Mouse (Mus musculus) NIH3T3 (cell line): Measurements from ENCODE around the gene Wiz.

Experiments used
- DNase-seq: peaks from one replicate; pipeline ENCODE4 v3.0.0-alpha.2; 2012; ENCODE audit warnings: low read depth

Wiz gene

DNA sequence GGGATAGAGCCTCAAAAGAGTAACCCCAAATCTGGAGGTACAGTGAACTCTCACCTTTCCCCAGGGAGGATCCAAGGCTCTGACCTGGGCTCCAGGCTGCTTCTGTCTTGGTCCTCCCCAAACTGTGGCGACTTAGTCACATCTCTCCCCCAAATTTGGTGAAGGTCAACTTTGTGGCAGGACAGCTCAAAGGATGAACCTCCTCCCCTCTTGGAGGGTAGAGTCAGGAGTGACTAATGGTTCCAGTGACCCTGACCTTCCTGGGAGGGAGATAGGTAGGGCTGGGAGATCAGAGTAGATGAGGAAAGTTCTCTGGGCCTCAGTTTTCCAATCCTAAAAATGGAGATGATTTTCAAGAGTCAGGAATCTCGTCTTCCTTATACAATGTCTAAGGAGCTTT, 10.5 kb downstream of the Wiz start:
- no peak for DNase-seq

DNA sequence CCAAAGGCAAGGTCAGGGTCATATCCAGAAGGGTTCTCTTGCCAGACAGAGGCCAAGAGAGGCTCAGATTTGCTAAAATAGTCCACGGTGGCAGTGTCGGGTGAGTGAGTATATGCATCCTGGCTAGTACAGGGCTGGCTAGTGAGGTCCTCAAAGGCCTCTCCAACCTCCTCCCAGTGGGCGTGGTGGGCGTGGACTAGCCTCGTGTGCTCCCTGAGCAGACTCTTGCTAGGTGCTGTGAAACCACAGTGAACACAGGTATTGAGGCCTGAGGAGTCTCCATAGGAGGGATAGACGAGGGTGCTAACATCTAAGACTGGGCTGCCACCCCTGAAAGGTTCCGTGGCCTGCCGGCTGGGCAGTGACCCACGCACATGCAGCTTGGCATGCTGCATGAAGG, 12.1 kb downstream of the Wiz start:
- no peak for DNase-seq

DNA sequence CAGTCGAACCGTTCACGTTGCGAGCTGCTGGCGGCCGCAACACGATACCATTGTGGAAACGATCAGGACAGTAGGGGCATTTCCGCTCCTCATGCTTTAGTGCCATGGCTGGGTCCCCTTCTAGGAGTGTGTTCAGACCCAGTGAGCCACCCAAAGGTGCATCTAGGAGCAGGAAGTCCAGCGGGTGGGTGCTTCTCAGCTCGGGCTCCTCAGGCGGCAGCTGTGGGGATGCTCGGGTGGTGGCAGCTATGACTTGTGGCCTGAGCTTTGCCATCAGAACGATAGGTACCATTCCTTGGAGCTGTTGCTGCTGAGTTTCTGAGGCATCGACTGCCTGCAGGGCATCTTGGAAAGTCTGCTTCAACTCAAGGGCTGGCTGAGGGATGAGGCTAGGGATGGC, 12.8 kb downstream of the Wiz start:
- DNase-seq, result no peak

DNA sequence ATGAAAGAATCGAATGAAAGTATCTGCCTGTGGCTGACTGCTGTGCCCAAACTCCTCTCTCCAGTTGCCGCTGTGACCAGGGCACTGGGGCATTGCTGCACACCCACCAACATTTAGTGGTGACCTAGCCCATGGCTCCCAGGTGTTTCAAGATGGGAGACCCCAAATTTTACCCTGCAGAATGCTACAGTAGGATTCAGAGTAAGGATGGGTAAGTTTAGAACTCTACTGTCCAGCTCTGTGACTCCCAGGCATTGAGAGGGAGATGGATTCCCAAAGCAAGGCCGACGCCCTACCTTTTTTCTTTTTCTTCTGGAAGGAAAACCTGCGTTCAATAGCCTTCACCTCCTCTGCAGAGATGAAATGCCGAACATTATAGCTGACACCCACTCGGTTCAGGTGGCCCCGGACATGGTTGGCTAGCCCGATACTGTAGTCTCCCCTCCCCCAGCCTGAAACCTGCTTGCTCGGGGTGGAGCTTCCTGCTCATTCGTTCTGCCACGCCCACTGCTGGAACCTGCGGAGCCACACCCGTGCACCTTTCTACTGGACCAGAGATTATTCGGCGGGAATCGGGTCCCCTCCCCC, 20.2 kb downstream of the Wiz start:
- no peak for DNase-seq

DNA sequence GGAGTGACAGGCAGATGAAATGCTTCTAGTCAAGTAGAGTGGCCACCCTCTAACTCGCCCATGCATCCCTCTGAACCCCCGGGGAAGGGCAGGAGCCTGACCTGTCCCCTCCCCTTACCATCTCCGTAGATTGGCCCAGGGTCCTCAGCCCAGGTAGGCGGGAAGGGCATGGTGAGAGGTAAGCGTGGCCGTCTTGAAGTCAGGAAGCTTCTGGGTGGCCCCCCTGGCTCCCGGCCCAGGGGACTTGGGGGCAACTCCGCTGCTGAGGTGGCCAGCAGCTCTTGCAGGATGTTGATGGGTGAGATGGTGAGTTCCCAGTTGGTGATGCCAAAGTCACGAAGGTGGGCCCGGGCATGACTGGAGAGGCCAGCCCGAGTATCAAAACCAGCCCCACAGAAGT, 21.5 kb downstream of the Wiz start:
- no peak for DNase-seq

DNA sequence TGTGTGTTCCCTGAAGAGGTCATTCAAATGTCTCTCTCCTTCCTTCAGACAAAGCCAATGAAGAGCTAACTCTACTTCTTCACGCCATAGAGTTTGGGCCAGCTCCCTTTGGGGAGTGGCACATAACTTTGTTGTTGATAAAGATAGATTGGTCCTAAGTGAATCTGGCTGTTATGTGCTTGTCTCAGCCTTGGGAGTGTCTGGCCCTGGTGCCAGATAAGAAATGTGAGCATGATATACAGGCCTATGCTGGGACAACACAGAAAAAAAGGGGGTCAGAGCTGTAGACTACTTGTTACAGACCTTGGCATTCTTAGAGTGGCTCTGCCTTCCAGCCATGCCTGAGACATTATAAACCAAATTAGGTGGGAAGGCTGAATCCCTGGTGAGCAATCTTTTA, 23.9 kb downstream of the Wiz start:
- DNase-seq, result no peak

DNA sequence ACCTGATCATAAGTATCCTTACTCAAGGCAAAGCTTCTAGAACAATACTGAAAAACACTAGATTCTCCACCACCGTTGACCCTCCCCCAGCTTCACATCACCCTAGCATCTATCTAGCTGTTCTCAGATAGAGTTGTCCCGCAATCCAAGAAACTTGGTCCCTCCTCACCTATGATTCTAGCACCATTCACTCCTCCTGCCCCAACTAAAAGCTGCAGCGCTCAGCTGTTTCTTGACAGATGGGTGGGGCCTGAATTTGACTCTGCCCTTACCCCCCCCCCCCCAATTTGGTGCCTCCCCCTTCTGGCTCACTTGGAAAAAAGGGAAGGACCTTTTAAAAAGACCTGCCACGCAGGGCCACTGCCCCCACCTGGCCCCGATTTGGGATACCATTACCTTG, 24.4 kb downstream of the Wiz start:
- DNase-seq, result peak; percentile 40

DNA sequence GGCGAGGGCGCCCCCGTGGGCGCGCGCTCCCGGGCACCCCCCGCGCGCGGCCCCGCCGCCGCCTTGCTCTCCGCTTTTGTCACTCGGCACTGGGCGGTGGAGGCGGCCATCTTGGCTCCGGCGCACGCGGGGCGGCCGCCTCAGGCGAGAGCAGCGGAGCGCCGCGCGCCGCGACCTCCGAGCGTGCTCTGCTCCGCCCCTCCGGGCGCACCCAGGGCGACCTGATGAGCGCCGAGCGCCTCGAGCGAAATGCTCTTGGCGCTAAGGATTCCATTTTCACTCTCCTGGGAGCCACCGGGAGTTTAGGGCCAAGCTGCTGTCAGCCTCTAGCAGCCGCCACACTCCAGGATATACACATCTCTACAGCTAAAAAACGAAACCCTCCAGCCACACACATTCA, 24.9 kb downstream of the Wiz start:
- peak; percentile 97 for DNase-seq

DNA sequence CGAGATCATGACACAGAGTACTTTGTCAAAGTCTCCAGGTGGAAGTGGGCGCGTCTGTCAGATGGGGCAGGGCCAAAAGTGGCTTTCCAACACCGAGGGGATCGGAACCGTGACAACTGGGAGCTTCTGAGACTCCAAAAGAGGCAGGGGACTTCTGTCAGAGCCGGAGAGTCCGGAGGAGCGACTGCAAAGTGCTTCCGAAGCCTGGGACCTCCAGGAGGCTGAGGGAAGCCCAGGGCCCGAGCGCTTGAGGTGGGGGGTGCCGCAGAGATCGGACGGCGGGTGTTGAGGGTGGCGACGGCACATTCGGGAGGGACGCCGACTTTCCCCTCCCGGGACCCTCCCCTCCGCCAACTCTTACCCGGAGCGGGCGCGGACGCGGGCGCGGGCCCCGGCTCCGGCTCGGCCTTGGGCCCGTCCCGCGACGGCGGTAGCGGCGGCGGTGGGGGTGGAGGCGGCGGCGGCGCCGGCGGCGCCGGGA, 25.4 kb downstream of the Wiz start:
- DNase-seq, result peak; percentile 16

DNA sequence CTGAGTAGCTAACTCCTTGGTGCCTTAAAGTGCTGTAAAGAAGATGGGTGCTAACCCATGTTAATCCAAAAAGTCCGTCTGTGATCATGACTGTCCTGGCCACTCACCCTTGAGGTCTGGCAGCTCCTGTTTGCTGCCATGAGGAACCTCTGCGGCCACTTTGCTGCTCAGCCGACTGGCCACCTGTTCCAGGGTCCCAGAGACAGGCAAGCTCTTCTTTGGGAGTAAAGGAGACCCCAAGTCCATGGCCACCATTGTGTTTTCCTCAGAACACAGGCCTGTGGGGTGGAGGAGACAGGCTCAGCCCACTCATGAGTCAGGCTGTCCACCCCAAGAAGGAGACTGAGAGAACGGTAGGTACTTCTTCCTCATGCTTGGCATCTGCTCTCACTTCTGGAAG, 26.6 kb downstream of the Wiz start:
- peak; percentile 4 for DNase-seq

DNA sequence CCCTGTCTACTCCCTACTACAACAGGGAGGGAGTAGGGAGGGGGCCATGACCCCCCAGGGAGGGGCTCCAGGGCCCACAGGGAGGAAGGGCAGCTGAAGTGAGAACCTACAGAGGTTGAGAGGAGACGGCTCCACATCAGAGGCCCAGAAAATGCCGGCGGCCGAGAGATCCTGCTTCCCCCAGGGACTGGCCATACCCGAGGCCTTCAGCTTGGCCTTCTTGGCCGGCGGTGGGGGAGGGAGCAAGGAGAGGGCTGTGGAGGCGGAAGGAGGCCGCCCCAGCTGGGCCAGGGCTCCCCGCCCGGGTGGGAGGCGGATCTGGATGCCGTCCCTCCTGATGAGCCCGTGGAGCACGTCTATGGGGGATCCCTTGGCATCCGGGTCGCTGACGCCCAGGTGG, 29.3 kb downstream of the Wiz start:
- no peak for DNase-seq

DNA sequence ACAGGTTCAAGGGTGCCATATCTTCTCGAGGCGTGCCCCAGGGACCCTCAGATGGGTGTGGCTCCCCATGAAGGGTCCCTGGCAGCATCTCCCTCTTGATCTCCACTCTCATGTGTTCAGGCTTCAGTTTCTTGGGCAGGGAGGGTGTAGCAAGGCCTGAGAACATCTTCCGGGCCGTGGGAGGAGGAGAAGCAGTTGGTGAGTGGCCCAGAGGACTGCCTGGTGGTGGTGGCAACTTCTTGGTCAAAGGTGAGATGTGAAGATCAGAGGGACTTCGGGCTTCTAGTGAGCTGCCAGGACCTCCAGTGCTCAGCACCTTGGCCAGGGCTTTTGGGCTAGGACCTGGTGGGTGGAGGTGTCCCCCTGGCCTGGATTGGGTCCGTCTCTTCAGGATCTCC, 30.3 kb downstream of the Wiz start:
- no peak for DNase-seq

DNA sequence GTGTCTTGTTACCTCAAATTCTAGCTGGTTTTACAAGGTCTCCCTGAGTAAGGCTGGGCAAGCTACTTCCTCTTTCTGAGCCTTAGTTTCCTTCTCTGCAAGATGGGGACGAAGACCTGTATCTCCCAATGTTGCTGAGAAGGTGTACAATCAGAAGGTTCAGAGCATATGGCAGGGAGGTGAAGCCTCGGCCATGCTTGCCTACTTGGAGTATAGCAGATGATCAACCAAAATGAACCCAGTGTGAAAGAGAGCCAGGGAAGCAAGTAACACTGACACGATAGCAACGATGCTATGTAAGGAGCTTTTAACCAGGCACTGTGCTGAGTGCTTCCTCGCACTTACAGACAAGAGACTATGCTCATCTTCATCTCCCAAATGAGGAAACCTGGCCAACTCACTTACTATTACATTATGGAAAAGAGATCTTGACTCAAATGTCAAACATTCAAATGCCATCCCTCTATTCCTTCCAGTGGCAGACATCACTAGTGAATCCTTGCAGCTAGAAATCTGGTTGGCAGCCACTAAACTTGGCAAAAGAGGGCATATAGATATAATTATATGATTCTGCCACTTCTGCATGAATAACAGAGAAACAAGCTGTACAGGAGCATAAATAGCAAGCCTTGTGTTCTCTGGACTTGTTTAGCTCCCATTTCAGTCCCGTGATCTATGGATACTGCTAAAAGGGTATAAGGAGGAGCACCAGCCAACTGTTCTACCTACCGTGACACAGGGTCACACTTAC, 30.9 kb downstream of the Wiz start:
- DNase-seq, result no peak

DNA sequence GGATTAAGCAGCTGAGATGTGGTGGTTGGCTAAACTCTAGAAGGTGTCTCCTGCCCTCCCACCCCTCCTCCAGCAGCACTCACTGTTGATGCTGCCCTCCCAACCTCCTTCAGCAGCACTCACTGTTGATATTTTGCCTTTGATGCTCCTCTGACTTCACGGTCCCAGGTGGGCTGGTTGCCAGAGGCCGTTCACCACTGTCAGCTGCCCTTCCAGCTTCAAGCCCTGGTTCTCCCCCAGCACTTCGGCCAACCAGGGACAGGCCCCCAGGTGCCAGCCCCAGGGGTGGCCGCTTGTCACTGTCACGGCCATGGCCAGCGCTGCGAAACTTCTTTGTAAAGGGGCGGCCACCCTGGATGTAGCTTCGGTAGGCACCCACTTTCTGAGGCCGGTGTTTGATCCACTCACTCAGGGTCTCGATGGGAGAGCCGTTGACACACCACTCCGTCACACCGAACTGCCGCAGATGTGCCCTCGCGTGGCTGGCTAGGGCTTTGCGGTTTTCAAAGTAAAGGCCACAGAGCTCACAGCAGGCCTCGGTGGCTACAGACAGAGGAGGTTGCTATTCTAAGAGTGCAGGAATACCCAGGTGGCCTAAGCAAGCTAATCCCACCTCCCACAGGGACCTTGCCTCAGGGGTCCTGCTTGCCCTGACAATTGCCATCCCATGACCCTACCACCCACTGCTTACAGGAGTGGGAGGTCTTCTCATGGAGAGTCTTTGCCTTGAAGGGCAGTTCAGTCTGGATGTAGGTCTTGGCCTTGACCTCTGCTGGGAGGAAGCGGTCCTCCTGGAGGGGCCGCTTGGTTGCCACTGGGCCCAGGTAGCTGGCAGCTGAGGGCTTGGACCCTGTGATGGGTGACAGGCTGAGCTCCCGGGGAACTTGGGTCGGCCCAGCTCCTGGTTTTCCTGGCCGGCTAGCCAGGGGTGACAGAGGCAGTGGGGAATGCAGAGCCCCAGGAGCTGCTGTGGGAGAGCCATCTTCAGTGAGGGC, 32.2 kb downstream of the Wiz start:
- DNase-seq, result no peak

DNA sequence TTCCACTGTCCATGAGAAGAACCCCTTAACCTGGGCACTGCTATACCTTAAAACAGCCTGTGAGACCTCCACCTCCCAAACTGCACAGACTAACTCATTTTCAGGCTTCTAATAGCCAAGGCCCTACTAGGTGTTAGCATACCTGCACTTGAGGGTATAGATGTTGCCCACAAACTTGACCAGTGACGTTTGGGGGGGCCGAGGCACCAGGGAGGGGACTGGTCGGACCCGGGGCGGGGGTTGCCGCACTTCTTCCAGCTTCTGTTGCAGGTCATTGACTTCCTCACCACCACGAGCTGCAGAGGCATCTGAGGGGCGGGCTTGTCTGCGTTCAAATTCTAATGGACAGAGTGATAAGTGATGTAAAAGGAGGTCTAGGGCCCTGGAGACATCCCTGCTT, 33.0 kb downstream of the Wiz start:
- no peak for DNase-seq

DNA sequence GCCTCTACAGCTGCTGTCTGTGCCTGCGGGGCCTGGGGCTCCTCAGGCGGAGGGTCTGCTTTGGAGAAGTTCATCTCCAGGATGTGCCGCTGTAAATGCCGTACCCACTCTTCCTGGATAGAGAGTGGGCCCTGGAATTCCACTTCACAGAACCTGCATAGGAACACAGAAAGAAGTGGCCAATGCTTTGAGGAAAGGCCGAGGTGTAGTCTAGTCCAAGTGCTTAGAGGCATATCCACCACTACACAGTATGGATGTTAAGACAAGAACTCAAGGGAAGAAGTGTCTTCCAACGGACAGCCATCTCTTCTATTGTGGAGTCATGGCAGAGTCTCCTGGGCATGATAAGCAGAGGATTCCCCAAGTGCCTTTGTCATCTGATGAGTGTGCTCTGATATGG, 34.2 kb downstream of the Wiz start:
- DNase-seq, result no peak

DNA sequence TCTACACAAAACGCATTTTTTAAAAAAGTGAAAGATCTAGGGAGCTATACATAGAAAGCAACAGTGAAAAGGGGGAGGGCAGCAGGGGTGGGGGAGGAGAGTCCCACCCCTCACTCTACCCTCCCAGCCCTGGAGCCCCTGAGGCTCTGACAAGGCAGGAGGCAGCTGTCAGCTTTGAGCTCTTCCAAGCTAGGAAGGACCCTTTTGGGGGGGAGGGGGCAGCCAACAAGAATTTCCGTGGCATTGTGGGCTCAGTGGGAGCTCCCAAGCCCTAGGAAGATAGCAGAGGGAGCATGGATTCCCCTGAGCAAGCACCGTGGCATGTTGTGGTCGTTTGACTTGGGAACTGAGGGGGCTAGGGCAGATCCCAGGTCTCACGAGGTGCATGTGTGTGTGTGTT, 35.0 kb downstream of the Wiz start:
- no peak for DNase-seq

DNA sequence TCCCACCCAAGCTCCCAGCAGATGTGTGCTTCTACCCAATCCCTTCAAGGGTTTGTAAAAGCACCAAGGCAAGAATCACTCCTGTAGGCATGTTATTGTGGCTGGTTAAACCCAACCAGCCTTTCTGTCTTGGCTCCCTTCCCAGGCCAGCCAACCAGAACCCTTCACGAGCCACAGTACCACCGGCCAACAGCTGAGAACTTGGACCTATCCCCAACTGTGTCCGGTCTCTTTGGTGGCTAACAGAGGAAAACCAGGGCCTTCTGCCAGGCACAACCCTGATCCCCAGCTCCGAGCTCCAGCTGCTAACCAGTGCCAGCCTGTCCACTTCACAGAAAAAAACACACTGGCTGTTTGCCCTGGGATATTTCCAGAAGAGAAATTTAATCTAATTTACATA, 35.5 kb downstream of the Wiz start:
- peak; percentile 20 for DNase-seq

DNA sequence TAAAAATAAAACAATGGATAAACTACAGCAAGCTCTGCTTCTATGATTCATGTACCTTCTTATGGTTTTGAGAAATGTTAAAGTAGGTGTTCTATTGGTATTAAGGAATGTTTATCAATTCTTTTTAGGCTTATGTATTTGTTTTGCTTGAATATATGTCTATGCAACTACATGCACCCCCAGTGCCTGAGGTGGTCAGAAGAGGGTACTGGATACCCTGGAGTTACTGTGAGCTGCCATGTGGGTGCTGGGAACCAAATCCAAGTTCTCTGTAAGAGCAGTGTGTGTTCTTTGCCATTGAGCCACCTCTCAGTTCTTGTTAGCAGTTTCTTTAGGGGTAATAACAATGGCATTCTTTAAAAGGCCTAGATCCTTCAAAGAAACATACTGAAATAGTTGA, 37.5 kb downstream of the Wiz start:
- no peak for DNase-seq

DNA sequence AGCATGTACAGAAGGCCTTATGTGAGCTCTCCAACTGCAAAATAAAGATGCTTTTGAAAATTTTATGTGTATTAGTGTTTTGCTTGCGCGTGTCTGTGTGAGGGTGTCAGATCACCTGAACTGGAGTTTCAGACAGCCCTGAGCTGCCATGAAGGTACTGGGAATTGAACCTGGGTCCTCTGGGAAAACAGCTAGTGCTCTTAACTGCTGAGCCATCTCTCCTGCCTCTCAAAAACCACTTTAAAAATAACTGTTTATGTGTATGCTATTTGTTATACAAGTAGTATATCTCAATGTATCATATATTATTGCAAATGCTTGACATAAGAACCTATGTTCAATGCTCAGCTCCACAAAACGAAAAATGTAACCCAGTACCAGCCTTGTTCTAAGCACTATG, 38.0 kb downstream of the Wiz start:
- DNase-seq, result no peak

DNA sequence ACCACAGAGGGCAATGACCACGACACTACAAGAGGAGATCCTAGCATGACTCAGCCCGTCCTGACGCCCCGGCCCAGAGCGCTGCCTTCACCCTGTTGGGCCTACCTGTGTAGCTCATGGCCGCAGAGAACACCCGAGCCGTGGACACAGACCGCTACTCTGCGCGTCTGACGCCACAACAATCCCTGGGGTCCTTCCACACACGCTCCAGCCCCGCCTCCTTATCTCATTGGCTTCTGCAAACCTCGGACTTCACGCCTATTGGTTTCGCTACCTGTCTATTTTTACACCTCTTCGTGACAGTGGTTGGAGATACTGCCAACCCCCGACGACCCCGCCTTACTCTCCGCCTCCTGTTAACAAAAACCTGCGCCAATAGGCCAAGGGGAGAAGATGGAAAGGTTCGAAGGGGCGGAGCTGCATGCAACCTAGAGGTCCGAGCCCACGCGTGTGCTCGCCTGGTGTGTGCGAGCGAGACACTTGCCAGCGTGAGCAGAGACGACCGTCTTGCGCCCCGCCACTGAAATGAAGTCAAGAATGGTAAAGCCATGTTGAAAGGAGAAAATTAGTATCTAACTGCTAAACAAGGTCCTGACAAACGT, 38.8 kb downstream of the Wiz start, which contains the start of gene Akap8l:
Gene Akap8l, minus strand, starts transcription at position 226 of the 602 bp plus-strand sequence.
- DNase-seq, result peak; percentile 99

DNA sequence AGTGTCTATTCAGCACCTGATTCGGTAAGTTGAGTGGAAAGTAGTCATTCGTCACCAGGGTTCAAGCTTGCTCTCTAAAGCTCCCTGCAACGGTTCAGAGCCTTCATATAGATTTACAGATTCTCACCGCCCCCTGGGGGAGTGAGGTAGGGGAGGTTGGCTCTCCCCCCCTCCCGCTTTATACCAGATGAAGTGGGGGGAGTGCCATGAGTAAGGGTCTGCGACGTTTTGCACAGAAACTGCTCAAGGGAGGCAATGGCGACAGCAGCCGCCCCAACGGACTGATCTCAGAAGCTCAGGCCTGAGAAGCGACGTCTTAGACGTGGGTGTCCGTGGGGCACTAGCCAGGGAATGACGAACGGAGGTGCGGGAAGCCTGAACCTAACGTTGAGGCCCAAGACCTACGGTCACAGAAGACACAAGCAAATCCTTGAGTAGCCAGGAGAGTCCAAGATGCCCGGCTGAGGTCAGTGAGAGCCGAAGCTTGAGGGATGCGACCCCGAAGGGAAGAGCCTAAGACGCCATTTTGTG, 39.3 kb downstream of the Wiz start:
- DNase-seq, result no peak
